30 mouse cellular contexts compared by ENCODE assay signal in the genomic region with DNA sequence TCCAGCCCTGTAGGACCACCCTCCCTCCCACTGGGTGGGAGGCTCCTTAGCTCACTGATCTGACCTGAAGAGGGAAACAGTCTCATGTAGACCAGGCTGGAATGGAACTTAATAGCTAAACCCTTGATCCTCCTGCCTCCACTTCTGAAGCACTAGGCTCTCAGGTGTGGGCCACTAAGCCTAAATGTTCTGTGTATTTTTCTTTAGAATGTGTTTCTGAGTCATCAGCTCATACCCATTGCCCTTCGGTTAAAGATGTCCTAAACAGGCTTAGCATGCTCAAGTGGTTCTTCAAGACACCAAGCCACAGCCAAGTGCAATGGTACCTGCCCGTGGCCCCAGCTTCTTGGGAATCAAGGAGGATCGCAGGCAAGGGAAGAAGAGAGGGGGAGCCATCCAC. TPM values are rescaled to one million over a fixed set of nuclear protein-coding genes. Genes with fewer than 3 reads are reported as not detected.
A peak's percentile ranks its signal among the peaks of the same experiment; 100 is the strongest.
DNase-seq lines count a peak whose midpoint lies in the region; ATAC-seq and TF ChIP-seq lines count a peak whose summit lies in the region.
"Had no signal": no experiment of that assay in that cellular context is flagged by ENCODE, and none has a peak within 500 bp of the region (broad histone marks: within the 10 kb centered on the region; RNA-seq: fewer than 3 reads in every experiment).

No protein-coding gene starts in this region.

- peak overlapping the region; percentile 58; the same call in 1 of the 2 replicates for H3K27ac ChIP-seq in gastrocnemius, adult 2 months
- no peak overlapping the region for H3K27ac ChIP-seq in heart, postnatal 0 days (ENCODE audit: low read depth)
- H3K27ac ChIP-seq in heart, embryonic 12.5 days (ENCODE audit: poor library complexity, severe bottlenecking) = no peak overlapping the region
- peak overlapping the region; percentile 86 for H3K27ac ChIP-seq in lung, embryonic 16.5 days (ENCODE audit: low read length)
- H3K27ac ChIP-seq: embryonic facial prominence, embryonic 10.5 days; embryonic facial prominence, embryonic 13.5 days; forebrain, embryonic 12.5 days; forebrain, embryonic 15.5 days; hindbrain, embryonic 12.5 days; hindbrain, embryonic 15.5 days had no signal

- H3K4me3 ChIP-seq in gastrocnemius, adult 2 months = no peak overlapping the region
- H3K4me3 ChIP-seq in heart, postnatal 0 days (ENCODE audit: low read depth, low read length) = no peak overlapping the region
- H3K4me3 ChIP-seq in heart, embryonic 12.5 days = no peak overlapping the region
- H3K4me3 ChIP-seq in lung, embryonic 16.5 days (ENCODE audit: low read length) = no peak overlapping the region
- H3K4me3 ChIP-seq: embryonic facial prominence, embryonic 10.5 days; embryonic facial prominence, embryonic 13.5 days; erythroblast, embryonic 14.5 days; forebrain, embryonic 12.5 days; forebrain, embryonic 15.5 days; heart, embryonic 15.5 days; hindbrain, embryonic 12.5 days; hindbrain, embryonic 15.5 days had no signal

- H3K36me3 ChIP-seq in heart, postnatal 0 days (replicated peaks; ENCODE audit: control insufficient read depth, insufficient read depth, low read length) = peaks cover 23% of the 10 kb centered on the region; the same call in 1 of the 2 replicates
- peaks cover 38% of the 10 kb centered on the region for H3K36me3 ChIP-seq in heart, embryonic 12.5 days
- no peaks in the 10 kb centered on the region for H3K36me3 ChIP-seq in lung, embryonic 16.5 days (ENCODE audit: control insufficient read depth, insufficient read depth, low read length)
- H3K36me3 ChIP-seq: forebrain, embryonic 15.5 days; heart, embryonic 15.5 days; hindbrain, embryonic 12.5 days; hindbrain, embryonic 15.5 days had no signal

- DNase-seq in gastrocnemius, adult 2 months = no peak
- DNase-seq in gastrocnemius, postnatal 10 days = no peak
- DNase-seq in heart, postnatal 0 days (ENCODE audit: low spot score) = peak; percentile 0
- no peak for DNase-seq in lung, postnatal 14 days
- no peak for DNase-seq in left cerebral cortex, postnatal 36 days (ENCODE audit: low spot score in 2 of 2)
- DNase-seq: adrenal gland, adult 8-10 months; adrenal gland, postnatal 25 days; cerebellum, adult 8-10 months; cerebellum, postnatal 36 days; embryo, embryonic 11 days; gastrocnemius, postnatal 14 days; heart, adult 18-20 months; heart, postnatal 14 days had no signal

- peaks cover 16% of the 10 kb centered on the region for H3K4me1 ChIP-seq in heart, postnatal 0 days (ENCODE audit: control insufficient read depth, insufficient read depth)
- H3K4me1 ChIP-seq in heart, embryonic 12.5 days (replicated peaks) = peaks cover 39% of the 10 kb centered on the region
- peaks cover 19% of the 10 kb centered on the region for H3K4me1 ChIP-seq in lung, embryonic 16.5 days (replicated peaks; ENCODE audit: control insufficient read depth, insufficient read depth, low read length)
- H3K4me1 ChIP-seq: hindbrain, embryonic 15.5 days had no signal

- no peak for ATAC-seq in heart, postnatal 0 days (ENCODE audit: insufficient read depth, low read depth)
- ATAC-seq in heart, embryonic 12.5 days (ENCODE audit: insufficient number of reproducible peaks, low FRiP score) = no peak
- peak; percentile 42 for ATAC-seq in lung, embryonic 16.5 days (ENCODE audit: low read depth)
- ATAC-seq: activated CD4-positive, CD25-positive, alpha-beta regulatory T cell, adult 4 months; forebrain, embryonic 15.5 days had no signal

- intact Hi-C loops in gastrocnemius, adult 2 months (cut with DNase I) = no loop called here
- intact Hi-C loops in left cerebral cortex, postnatal 36 days (cut with DNase I) = no loop called here

- H3K9ac ChIP-seq in heart, postnatal 0 days (replicated peaks; ENCODE audit: low read depth, low read length) = no peak overlapping the region
- no peak overlapping the region for H3K9ac ChIP-seq in heart, embryonic 12.5 days
- H3K9ac ChIP-seq in lung, embryonic 16.5 days (ENCODE audit: low read length) = no peak overlapping the region
- H3K9ac ChIP-seq: embryonic facial prominence, embryonic 13.5 days; forebrain, embryonic 12.5 days; forebrain, embryonic 15.5 days; heart, embryonic 15.5 days; hindbrain, embryonic 12.5 days; hindbrain, embryonic 15.5 days had no signal

- no peaks in the 10 kb centered on the region for H3K27me3 ChIP-seq in heart, postnatal 0 days (ENCODE audit: control insufficient read depth, insufficient read depth, low read length)
- no peaks in the 10 kb centered on the region for H3K27me3 ChIP-seq in heart, embryonic 12.5 days (replicated peaks)
- H3K27me3 ChIP-seq in lung, embryonic 16.5 days (ENCODE audit: control insufficient read depth, insufficient read depth, low read depth, low read length) = no peaks in the 10 kb centered on the region
- H3K27me3 ChIP-seq: embryonic facial prominence, embryonic 13.5 days; forebrain, embryonic 12.5 days; forebrain, embryonic 15.5 days; heart, embryonic 15.5 days; hindbrain, embryonic 12.5 days; hindbrain, embryonic 15.5 days had no signal

- H3K9me3 ChIP-seq in heart, postnatal 0 days (replicated peaks; ENCODE audit: control insufficient read depth, low read length) = no peaks in the 10 kb centered on the region
- no peaks in the 10 kb centered on the region for H3K9me3 ChIP-seq in heart, embryonic 12.5 days (replicated peaks)
- no peaks in the 10 kb centered on the region for H3K9me3 ChIP-seq in lung, embryonic 16.5 days (ENCODE audit: control insufficient read depth, low read length)
- H3K9me3 ChIP-seq: embryonic facial prominence, embryonic 10.5 days; embryonic facial prominence, embryonic 13.5 days; forebrain, embryonic 12.5 days; forebrain, embryonic 15.5 days; heart, embryonic 15.5 days; hindbrain, embryonic 12.5 days; hindbrain, embryonic 15.5 days had no signal

- TF ChIP-seq CTCF in gastrocnemius, adult 2 months (IDR thresholded peaks at IDR 0.05) = no peak
- no peak for TF ChIP-seq CTCF in heart, postnatal 0 days (IDR thresholded peaks at IDR 0.05; ENCODE audit: low read depth)

- no peak overlapping the region for H3K4me2 ChIP-seq in heart, postnatal 0 days (ENCODE audit: low read depth, low read length)
- no peak overlapping the region for H3K4me2 ChIP-seq in heart, embryonic 12.5 days
- H3K4me2 ChIP-seq in lung, embryonic 16.5 days (ENCODE audit: low read depth, low read length) = no peak overlapping the region
- H3K4me2 ChIP-seq: embryonic facial prominence, embryonic 13.5 days; forebrain, embryonic 12.5 days; forebrain, embryonic 15.5 days; heart, embryonic 11.5 days; heart, embryonic 15.5 days; hindbrain, embryonic 12.5 days; hindbrain, embryonic 15.5 days had no signal

- 82% methylated on average over 3 of the region's 3 CpGs for WGBS in heart, postnatal 0 days
- WGBS in heart, embryonic 12.5 days = 82% methylated on average over 3 of the region's 3 CpGs
- 60% methylated on average over 3 of the region's 3 CpGs for WGBS in lung, embryonic 16.5 days

- TF ChIP-seq EP300 in heart, postnatal 0 days (IDR thresholded peaks at IDR 0.05; ENCODE audit: low read depth) = no peak

RNA-seq across cellular contexts. Expression of gene Tspan2, which starts 17.2 kb away (rescaled TPM):
- 1 to 10 TPM; 4.3 to 5.2 TPM for total RNA-seq in gastrocnemius, adult 2 months (2021)
- total RNA-seq in gastrocnemius, postnatal 10 days (2021) = 10 to 100 TPM; 14.9 to 19.6 TPM
- total RNA-seq in heart, postnatal 0 days (2014; rRNA removed; ENCODE audit: low replicate concordance) = 16.9 and 90.1 TPM in 2 replicates
- polyA plus RNA-seq in heart, postnatal 0 days (2015; fragmentation: Nextera tagmentation; extraction: Ambion mirVana) = 13.2 and 17.1 TPM in 2 replicates
- polyA plus RNA-seq in heart, embryonic 12.5 days (2016; fragmentation: Nextera tagmentation; extraction: Ambion mirVana) = 36.0 and 37.0 TPM in 2 replicates
- polyA plus RNA-seq in lung, embryonic 16.5 days (2015; fragmentation: Nextera tagmentation; extraction: Ambion mirVana) = 17.7 and 17.9 TPM in 2 replicates
- total RNA-seq in left cerebral cortex, postnatal 36 days (2021) = 100 to 1,000 TPM in 1 of 2 experiments, 10 to 100 TPM in 1; 72.9 to 121 TPM
- polyA plus RNA-seq: erythroblast, embryonic 14.5 days had no signal

RNA-seq across cellular contexts. Expression of gene Tshb, which starts 31.0 kb away (rescaled TPM):
- total RNA-seq in gastrocnemius, adult 2 months (2021) = not detected
- not detected for total RNA-seq in gastrocnemius, postnatal 10 days (2021)
- total RNA-seq in heart, postnatal 0 days (2014; rRNA removed; ENCODE audit: low replicate concordance) = not detected in 2 replicates
- 0.16 TPM in 1 of 2 replicates, not detected in the other for polyA plus RNA-seq in heart, postnatal 0 days (2015; fragmentation: Nextera tagmentation; extraction: Ambion mirVana)
- polyA plus RNA-seq in heart, embryonic 12.5 days (2016; fragmentation: Nextera tagmentation; extraction: Ambion mirVana) = 0.04 and 0.10 TPM in 2 replicates
- 0.24 and 0.53 TPM in 2 replicates for polyA plus RNA-seq in lung, embryonic 16.5 days (2015; fragmentation: Nextera tagmentation; extraction: Ambion mirVana)
- total RNA-seq in left cerebral cortex, postnatal 36 days (2021) = not detected
- total RNA-seq: adrenal gland, adult 8-10 months; adrenal gland, postnatal 25 days; ES-E14; gastrocnemius, postnatal 14 days; gastrocnemius, postnatal 4 days; heart, adult 18-20 months; heart, postnatal 14 days; hematopoietic stem cell, adult 5-6 weeks had no signal
- polyA plus RNA-seq: brain, embryonic 14.5 days; cortical plate, adult 2 months; erythroblast, embryonic 14.5 days; heart, embryonic 15.5 days had no signal

Comparison
In these comparisons a context has a peak if more than half of its experiments do, and no peak if none do; other contexts are left out.
1. H3K27ac ChIP-seq: peak in gastrocnemius, adult 2 months (single experiment) and lung, embryonic 16.5 days (single experiment); none in heart, postnatal 0 days (single experiment) and heart, embryonic 12.5 days (single experiment).